ENCODE assay signal across 25 mouse cellular contexts in the genomic region with DNA sequence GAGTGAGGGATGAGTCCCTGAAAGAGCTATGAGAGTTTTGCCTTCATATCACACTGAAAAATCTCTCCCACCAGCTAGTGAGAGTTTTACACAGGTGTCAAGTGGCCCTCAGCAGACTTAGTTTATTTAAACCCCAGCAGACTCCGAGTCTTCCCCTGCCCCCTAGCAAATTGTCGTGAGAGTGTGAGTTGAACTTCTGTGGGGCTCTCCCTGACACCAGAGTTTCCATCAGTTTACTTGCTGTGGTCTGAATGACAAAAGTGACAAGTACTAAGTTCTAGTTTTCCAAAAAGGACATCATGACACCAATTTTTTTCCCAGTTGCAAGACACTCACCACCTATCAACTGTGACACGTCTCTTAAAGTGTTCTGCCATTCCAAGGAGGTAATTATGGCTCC. TPM values are rescaled to one million over a fixed set of nuclear protein-coding genes. Genes with fewer than 3 reads are reported as not detected.
DNase-seq lines count a peak whose midpoint lies in the region; ATAC-seq and TF ChIP-seq lines count a peak whose summit lies in the region.
"Had no signal": no experiment of that assay in that cellular context is flagged by ENCODE, and none has a peak within 500 bp of the region (broad histone marks: within the 10 kb centered on the region; RNA-seq: fewer than 3 reads in every experiment).

No protein-coding gene starts in this region.

- no peak overlapping the region for H3K4me3 ChIP-seq in midbrain, embryonic 11.5 days (ENCODE audit: low read depth, low read length)
- H3K4me3 ChIP-seq in midbrain, embryonic 13.5 days (replicated peaks): no peak overlapping the region
- no peak overlapping the region for H3K4me3 ChIP-seq in CH12.LX (replicated peaks in 1 of 3; ENCODE audit: low read depth in 2 of 3, low read length in 2 of 3, poor library complexity in 1 of 3)
- no peak overlapping the region for H3K4me3 ChIP-seq in stomach, embryonic 15.5 days (replicated peaks)
- no peak overlapping the region for H3K4me3 ChIP-seq in kidney, embryonic 14.5 days (ENCODE audit: low read length)
- H3K4me3 ChIP-seq in cerebellum, adult 2 months (replicated peaks; ENCODE audit: insufficient read depth, low read depth, low read length): no peak overlapping the region
- H3K4me3 ChIP-seq: forebrain, embryonic 10.5 days; forebrain, embryonic 13.5 days; heart, adult 2 months; heart, embryonic 10.5 days; heart, embryonic 13.5 days; hindbrain, embryonic 13.5 days had no signal

- peaks cover 2% of the 10 kb centered on the region for H3K36me3 ChIP-seq in midbrain, embryonic 11.5 days (ENCODE audit: control insufficient read depth, insufficient read depth, low read length)
- peaks cover 21% of the 10 kb centered on the region for H3K36me3 ChIP-seq in midbrain, embryonic 13.5 days
- peaks cover 7 to 28% of the 10 kb centered on the region in 2 experiments for H3K36me3 ChIP-seq in CH12.LX (replicated peaks in 1 of 2; ENCODE audit: control insufficient read depth in 1 of 2, insufficient read depth in 1 of 2, low read length in 1 of 2)
- H3K36me3 ChIP-seq in stomach, embryonic 15.5 days: peaks cover 9% of the 10 kb centered on the region
- H3K36me3 ChIP-seq in kidney, embryonic 14.5 days (ENCODE audit: control insufficient read depth, insufficient read depth, low read length): peaks cover 10% of the 10 kb centered on the region

- H3K9ac ChIP-seq in midbrain, embryonic 11.5 days (ENCODE audit: low read length): no peak overlapping the region
- H3K9ac ChIP-seq in midbrain, embryonic 13.5 days (replicated peaks): no peak overlapping the region
- no peak overlapping the region for H3K9ac ChIP-seq in CH12.LX (ENCODE audit: insufficient read depth, low read depth)
- no peak overlapping the region for H3K9ac ChIP-seq in stomach, embryonic 15.5 days
- H3K9ac ChIP-seq in kidney, embryonic 14.5 days (ENCODE audit: low read depth, low read length): no peak overlapping the region
- H3K9ac ChIP-seq: forebrain, embryonic 13.5 days; heart, embryonic 13.5 days; hindbrain, embryonic 13.5 days had no signal

- H3K4me1 ChIP-seq in midbrain, embryonic 11.5 days (ENCODE audit: control insufficient read depth, insufficient read depth, low read length): no peaks in the 10 kb centered on the region
- H3K4me1 ChIP-seq in midbrain, embryonic 13.5 days (replicated peaks): no peaks in the 10 kb centered on the region
- peaks cover 4 to 32% of the 10 kb centered on the region in 2 experiments; a peak in 2 of 4 replicates for H3K4me1 ChIP-seq in CH12.LX (ENCODE audit: control insufficient read depth in 1 of 2, insufficient read depth in 2 of 2)
- peaks cover 5% of the 10 kb centered on the region; the same call in 1 of the 2 replicates for H3K4me1 ChIP-seq in stomach, embryonic 15.5 days
- H3K4me1 ChIP-seq in kidney, embryonic 14.5 days (ENCODE audit: control insufficient read depth, insufficient read depth, low read length): no peaks in the 10 kb centered on the region
- H3K4me1 ChIP-seq in cerebellum, adult 2 months (ENCODE audit: control insufficient read depth, insufficient read depth, low read length): 0 out of 2 replicates have a peak, but pooled peaks cover 3% of the 10 kb centered on the region
- H3K4me1 ChIP-seq: forebrain, embryonic 10.5 days; forebrain, embryonic 13.5 days; hindbrain, embryonic 13.5 days had no signal

- H3K27me3 ChIP-seq in midbrain, embryonic 11.5 days (ENCODE audit: control insufficient read depth, insufficient read depth, low read length): no peaks in the 10 kb centered on the region
- no peaks in the 10 kb centered on the region for H3K27me3 ChIP-seq in midbrain, embryonic 13.5 days
- H3K27me3 ChIP-seq in CH12.LX (replicated peaks): no peaks in the 10 kb centered on the region
- H3K27me3 ChIP-seq in stomach, embryonic 15.5 days (replicated peaks): no peaks in the 10 kb centered on the region
- H3K27me3 ChIP-seq in kidney, embryonic 14.5 days (ENCODE audit: control insufficient read depth, insufficient read depth, low read length): no peaks in the 10 kb centered on the region
- no peaks in the 10 kb centered on the region for H3K27me3 ChIP-seq in cerebellum, adult 2 months (ENCODE audit: control insufficient read depth, insufficient read depth, low read length)
- H3K27me3 ChIP-seq: forebrain, embryonic 13.5 days; heart, embryonic 13.5 days; hindbrain, embryonic 13.5 days had no signal

- TF ChIP-seq CTCF in CH12.LX (conservative IDR thresholded peaks at IDR 0.05 in 1 of 2, IDR thresholded peaks at IDR 0.05 in 1 of 2; ENCODE audit: low read depth in 2 of 2, low read length in 2 of 2): no peak
- TF ChIP-seq CTCF in cerebellum, adult 2 months (IDR thresholded peaks at IDR 0.05; ENCODE audit: borderline replicate concordance, insufficient read depth, low read depth, low read length): no peak

- in situ Hi-C loops in CH12.LX (cut with MboI; ENCODE audit: low pct_ligation_motif_present, low pct_unique_long_range_greater_than_20kb, low sequenced_read_pairs): no loop called here

- no peak for ATAC-seq in midbrain, embryonic 11.5 days (ENCODE audit: low FRiP score)
- ATAC-seq in midbrain, embryonic 13.5 days: no peak
- ATAC-seq in stomach, embryonic 15.5 days (ENCODE audit: insufficient read depth, low FRiP score, low read depth): no peak
- ATAC-seq in kidney, embryonic 14.5 days (ENCODE audit: low FRiP score, low TSS enrichment): no peak
- ATAC-seq: activated CD4-positive, CD25-positive, alpha-beta regulatory T cell, adult 4 months; forebrain, embryonic 13.5 days; forebrain, embryonic 16.5 days; hindbrain, embryonic 16.5 days had no signal

- peak; percentile 19 for DNase-seq in midbrain, embryonic 11.5 days (ENCODE audit: low spot score, missing footprints)
- DNase-seq in CH12.LX (ENCODE audit: extremely low read depth): peak; percentile 56
- DNase-seq in cerebellum, adult 2 months: no peak
- DNase-seq: adrenal gland, adult 8-10 months; adrenal gland, postnatal 25 days; cerebellum, adult 11-12 months; cerebellum, adult 9-10 months; cerebellum, postnatal 14 days; gastrocnemius, postnatal 10 days; gastrocnemius, postnatal 36 days; heart, adult 2 months; heart, postnatal 14 days had no signal

- H3K4me2 ChIP-seq in midbrain, embryonic 11.5 days: no peak overlapping the region
- no peak overlapping the region for H3K4me2 ChIP-seq in midbrain, embryonic 13.5 days (replicated peaks)
- H3K4me2 ChIP-seq in CH12.LX (ENCODE audit: insufficient read depth, low read depth, poor library complexity, severe bottlenecking): no peak overlapping the region
- H3K4me2 ChIP-seq in stomach, embryonic 15.5 days: no peak overlapping the region
- no peak overlapping the region for H3K4me2 ChIP-seq in kidney, embryonic 14.5 days (replicated peaks; ENCODE audit: low read depth, low read length)
- H3K4me2 ChIP-seq: forebrain, embryonic 13.5 days; heart, embryonic 13.5 days; hindbrain, embryonic 13.5 days had no signal

- no peak overlapping the region for H3K27ac ChIP-seq in midbrain, embryonic 11.5 days (ENCODE audit: low read depth, low read length)
- H3K27ac ChIP-seq in midbrain, embryonic 13.5 days: no peak overlapping the region
- H3K27ac ChIP-seq in CH12.LX (ENCODE audit: insufficient read depth, low read depth): no peak overlapping the region
- H3K27ac ChIP-seq in stomach, embryonic 15.5 days: peak overlapping the region; percentile 69
- no peak overlapping the region for H3K27ac ChIP-seq in kidney, embryonic 14.5 days (ENCODE audit: low read depth, low read length)
- no peak overlapping the region for H3K27ac ChIP-seq in cerebellum, adult 2 months (ENCODE audit: insufficient read depth, low read length)
- H3K27ac ChIP-seq: forebrain, embryonic 10.5 days; forebrain, embryonic 13.5 days; heart, adult 2 months; heart, embryonic 10.5 days; heart, embryonic 13.5 days; hindbrain, embryonic 13.5 days had no signal

- 69% methylated on average over 3 of the region's 3 CpGs for WGBS in midbrain, embryonic 11.5 days
- WGBS in midbrain, embryonic 13.5 days: 79% methylated on average over 3 of the region's 3 CpGs
- 30% methylated on average over 3 of the region's 3 CpGs for WGBS in stomach, embryonic 15.5 days
- WGBS in kidney, embryonic 14.5 days: 23% methylated on average over 3 of the region's 3 CpGs
- WGBS in cerebellum, adult 2 months: 93% methylated on average over 3 of the region's 3 CpGs

- dilution Hi-C loops in CH12.LX (cut with MboI; ENCODE audit: extremely low pct_ligation_motif_present, extremely low pct_unique_long_range_greater_than_20kb, low sequenced_read_pairs): no loop called here

- no peak for TF ChIP-seq EP300 in CH12.LX (IDR thresholded peaks at IDR 0.05; ENCODE audit: low read length)

- TF ChIP-seq RAD21 in CH12.LX (IDR thresholded peaks at IDR 0.05; ENCODE audit: low read depth, low read length): no peak

- no peaks in the 10 kb centered on the region for H3K79me2 ChIP-seq in CH12.LX (replicated peaks; ENCODE audit: control insufficient read depth, extremely low read depth, insufficient read depth, poor library complexity, severe bottlenecking)

- TF ChIP-seq POLR2A in CH12.LX (IDR thresholded peaks at IDR 0.05; ENCODE audit: low read depth, low read length): no peak
- no peak for TF ChIP-seq POLR2A in cerebellum, adult 2 months (IDR thresholded peaks at IDR 0.05; ENCODE audit: borderline replicate concordance, insufficient read depth, low read length)

- H3K9me3 ChIP-seq in midbrain, embryonic 11.5 days (ENCODE audit: control insufficient read depth, low read length): no peaks in the 10 kb centered on the region
- no peaks in the 10 kb centered on the region for H3K9me3 ChIP-seq in midbrain, embryonic 13.5 days
- no peaks in the 10 kb centered on the region for H3K9me3 ChIP-seq in CH12.LX (replicated peaks; ENCODE audit: low read length)
- H3K9me3 ChIP-seq in stomach, embryonic 15.5 days: no peaks in the 10 kb centered on the region
- H3K9me3 ChIP-seq in kidney, embryonic 14.5 days (ENCODE audit: control insufficient read depth, low read length): no peaks in the 10 kb centered on the region
- H3K9me3 ChIP-seq: forebrain, embryonic 10.5 days; forebrain, embryonic 13.5 days; heart, embryonic 10.5 days; heart, embryonic 13.5 days; hindbrain, embryonic 13.5 days had no signal

RNA-seq across cellular contexts. Expression of a gene that starts 16.3 kb away (rescaled TPM):
- polyA plus RNA-seq in midbrain, embryonic 11.5 days (2014; fragmentation: Nextera tagmentation; extraction: Ambion mirVana): 547 and 572 TPM in 2 replicates
- polyA plus RNA-seq in midbrain, embryonic 13.5 days (2015; fragmentation: Nextera tagmentation; extraction: Ambion mirVana): 524 and 547 TPM in 2 replicates
- total RNA-seq in CH12.LX (2012; rRNA removed) (1,522 and 1,539 TPM in 2 replicates), CH12.LX (2014; rRNA removed) (905 and 1,007 TPM in 2 replicates)
- 740 and 776 TPM in 2 replicates for polyA plus RNA-seq in CH12.LX (2012; ENCODE audit: insufficient read length, low read depth)
- 920 and 1,051 TPM in 2 replicates for polyA plus RNA-seq in stomach, embryonic 15.5 days (2015; fragmentation: Nextera tagmentation; extraction: Ambion mirVana)
- polyA plus RNA-seq in kidney, embryonic 14.5 days (2014; fragmentation: Nextera tagmentation; extraction: Ambion mirVana): 800 and 1,083 TPM in 2 replicates
- polyA plus RNA-seq in cerebellum, adult 2 months (2012; rRNA removed): 1,309 and 1,338 TPM in 2 replicates

RNA-seq across cellular contexts. Expression of a gene that starts 16.6 kb away (rescaled TPM):
- 74.5 and 85.5 TPM in 2 replicates for polyA plus RNA-seq in midbrain, embryonic 11.5 days (2014; fragmentation: Nextera tagmentation; extraction: Ambion mirVana)
- 66.9 and 72.9 TPM in 2 replicates for polyA plus RNA-seq in midbrain, embryonic 13.5 days (2015; fragmentation: Nextera tagmentation; extraction: Ambion mirVana)
- total RNA-seq in CH12.LX (2012; rRNA removed): 74.8 and 75.2 TPM in 2 replicates
- total RNA-seq in CH12.LX (2014; rRNA removed): 27.9 and 35.9 TPM in 2 replicates
- polyA plus RNA-seq in CH12.LX (2012; ENCODE audit: insufficient read length, low read depth): 41.8 and 51.4 TPM in 2 replicates
- 62.8 and 68.1 TPM in 2 replicates for polyA plus RNA-seq in stomach, embryonic 15.5 days (2015; fragmentation: Nextera tagmentation; extraction: Ambion mirVana)
- polyA plus RNA-seq in kidney, embryonic 14.5 days (2014; fragmentation: Nextera tagmentation; extraction: Ambion mirVana): 59.8 and 77.4 TPM in 2 replicates
- polyA plus RNA-seq in cerebellum, adult 2 months (2012; rRNA removed): 62.1 and 63.2 TPM in 2 replicates

RNA-seq across cellular contexts. Expression of a gene that starts 50.3 kb away (rescaled TPM):
- polyA plus RNA-seq in midbrain, embryonic 11.5 days (2014; fragmentation: Nextera tagmentation; extraction: Ambion mirVana): 30.5 and 33.4 TPM in 2 replicates
- polyA plus RNA-seq in midbrain, embryonic 13.5 days (2015; fragmentation: Nextera tagmentation; extraction: Ambion mirVana): 23.1 and 23.8 TPM in 2 replicates
- total RNA-seq in CH12.LX (2012; rRNA removed) (34.6 and 37.2 TPM in 2 replicates), CH12.LX (2014; rRNA removed) (25.1 and 26.0 TPM in 2 replicates)
- 50.4 and 52.9 TPM in 2 replicates for polyA plus RNA-seq in CH12.LX (2012; ENCODE audit: insufficient read length, low read depth)
- polyA plus RNA-seq in stomach, embryonic 15.5 days (2015; fragmentation: Nextera tagmentation; extraction: Ambion mirVana): 31.5 and 36.5 TPM in 2 replicates
- polyA plus RNA-seq in kidney, embryonic 14.5 days (2014; fragmentation: Nextera tagmentation; extraction: Ambion mirVana): 20.9 and 36.2 TPM in 2 replicates
- 14.8 and 16.7 TPM in 2 replicates for polyA plus RNA-seq in cerebellum, adult 2 months (2012; rRNA removed)

RNA-seq across cellular contexts. Expression of a gene that starts 58.7 kb away (rescaled TPM):
- polyA plus RNA-seq in midbrain, embryonic 11.5 days (2014; fragmentation: Nextera tagmentation; extraction: Ambion mirVana): 0.15 and 0.33 TPM in 2 replicates
- 0.69 and 1.0 TPM in 2 replicates for polyA plus RNA-seq in midbrain, embryonic 13.5 days (2015; fragmentation: Nextera tagmentation; extraction: Ambion mirVana)
- total RNA-seq in CH12.LX (2012; rRNA removed) (0.50 and 0.51 TPM in 2 replicates), CH12.LX (2014; rRNA removed) (not detected in 2 replicates)
- not detected in 2 replicates for polyA plus RNA-seq in CH12.LX (2012; ENCODE audit: insufficient read length, low read depth)
- 0.17 and 0.32 TPM in 2 replicates for polyA plus RNA-seq in stomach, embryonic 15.5 days (2015; fragmentation: Nextera tagmentation; extraction: Ambion mirVana)
- 0.13 TPM in 1 of 2 replicates, not detected in the other for polyA plus RNA-seq in kidney, embryonic 14.5 days (2014; fragmentation: Nextera tagmentation; extraction: Ambion mirVana)
- 114 and 129 TPM in 2 replicates for polyA plus RNA-seq in cerebellum, adult 2 months (2012; rRNA removed)
- total RNA-seq: adrenal gland, postnatal 25 days; granulocyte monocyte progenitor cell, adult 5-6 weeks; heart, adult 2 months; heart, postnatal 14 days; hematopoietic stem cell, adult 5-6 weeks had no signal
- polyA plus RNA-seq: heart, adult 2 months; heart, embryonic 13.5 days had no signal

Comparison
In these comparisons a context has a peak if more than half of its experiments do, and no peak if none do; other contexts are left out.
1. DNase-seq: peak in midbrain, embryonic 11.5 days (single experiment) and CH12.LX (single experiment); none in cerebellum, adult 2 months (0 of 2).